Mouse (Mus musculus) heart, adult 2 months (tissue): Measurements from ENCODE around the gene Hsd17b12.

Source experiments
- CTCF ChIP-seq: fragments of 200-600 bp; IDR thresholded peaks from 2 replicates; pipeline ENCODE4 v1.8.1; 2022; ENCODE audit warnings: antibody characterized with exemption, mild to moderate bottlenecking, moderate library complexity
- POLR2A ChIP-seq: fragments of 200-500 bp; IDR thresholded peaks from 2 replicates; pipeline ENCODE4 v1.6.1; 2011; ENCODE audit warnings: mild to moderate bottlenecking, low read depth, low read length, control low read depth; ENCODE audit not compliant: insufficient read depth

- TF ChIP-seq POLR2A (peak; percentile 70), CTCF (no peak)
These were observed 147.2 kb downstream of the Hsd17b12 start, which contains the start of gene Alkbh3 for GRCm38 (mm10) chr2:94010335-94011291.
